Mouse (Mus musculus) spleen, postnatal 10 days (tissue): ENCODE results near the gene Ube3b.
A peak's percentile ranks its signal among the peaks of the same experiment; 100 is the strongest.

ENCODE experiments used
- DNase-seq, 2 experiments: peaks; one replicate each; pipeline ENCODE4 v3.0.0; 2021 to 2022; ENCODE audit warnings: low spot score in 2 of 2

Gene Ube3b

DNA sequence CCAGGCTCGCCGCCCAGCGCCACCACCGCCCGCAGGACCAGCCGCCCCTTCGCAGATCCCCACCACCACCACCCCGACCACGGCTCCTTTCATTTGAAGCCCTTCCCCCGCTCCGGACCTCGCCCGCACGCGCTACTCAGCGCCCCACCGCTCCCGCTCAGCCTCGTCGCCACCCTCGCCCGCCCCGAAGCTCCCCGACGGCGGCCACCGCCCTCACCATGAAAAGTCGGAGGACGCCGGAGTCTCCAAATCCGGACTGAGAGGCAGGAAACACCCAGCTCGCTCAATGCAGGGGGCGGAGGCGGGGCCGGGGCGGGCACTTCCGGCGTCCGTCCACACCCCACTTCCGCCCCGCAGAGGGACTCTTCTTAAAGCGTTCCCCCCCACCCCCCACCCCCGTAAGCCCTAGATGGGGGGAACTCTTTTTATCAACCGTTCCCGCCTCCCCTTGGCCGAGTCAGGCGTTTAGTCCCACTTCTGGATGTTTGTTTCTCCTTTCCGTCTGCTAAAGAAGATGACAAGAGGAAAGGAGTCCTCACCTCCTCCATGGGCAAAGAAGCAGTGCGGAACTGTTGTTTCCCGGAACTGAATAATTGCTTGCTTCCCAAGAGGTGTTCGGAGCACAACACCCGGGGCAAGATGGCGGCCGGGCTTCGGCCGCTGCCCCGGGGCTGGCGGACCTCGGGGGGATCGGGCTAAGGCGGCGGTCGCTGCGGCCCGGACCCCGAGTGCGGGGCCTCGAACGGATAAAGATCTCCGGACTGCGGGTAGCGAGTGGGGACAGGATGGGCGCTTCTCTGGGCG, at the start of gene Ube3b, which contains the start of gene Kctd10:
Ube3b (plus strand) TSS at position 399 of the 804 bp plus-strand sequence.
Kctd10 (minus strand) TSS at position 300 of the 804 bp plus-strand sequence.
- DNase-seq, result peak; percentile 81 to 88

GRCm38 (mm10) chr5:114342996-114343395, 37.4 kb upstream of the Ube3b start:
- no peak for DNase-seq

GRCm38 (mm10) chr5:114343612-114344011, 36.8 kb upstream of the Ube3b start:
- no peak for DNase-seq

- peak in 1 of 2 experiments; percentile 50 for DNase-seq
Measured at GRCm38 (mm10) chr5:114345538-114345937, 34.9 kb upstream of the Ube3b start.

DNA sequence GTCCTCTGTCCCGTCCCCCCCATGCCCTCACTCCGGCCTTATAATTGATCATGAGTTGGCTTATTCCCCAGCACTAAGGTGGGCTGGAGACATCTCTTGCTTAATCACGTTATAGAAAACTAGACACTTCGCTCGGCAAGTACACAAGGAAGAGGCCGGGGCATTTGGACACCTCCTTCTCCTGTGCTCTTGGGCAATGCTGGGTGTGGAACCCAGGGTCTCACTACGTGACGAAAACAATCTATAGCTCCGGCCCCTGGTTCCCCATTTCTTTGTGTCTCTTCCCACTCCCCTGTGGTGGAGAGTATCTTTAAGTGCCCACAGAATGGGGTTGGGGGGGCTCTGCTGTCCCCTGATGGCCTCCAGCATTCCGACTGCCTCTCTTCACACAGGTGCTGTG, 33.4 kb upstream of the Ube3b start:
- no peak for DNase-seq

DNA sequence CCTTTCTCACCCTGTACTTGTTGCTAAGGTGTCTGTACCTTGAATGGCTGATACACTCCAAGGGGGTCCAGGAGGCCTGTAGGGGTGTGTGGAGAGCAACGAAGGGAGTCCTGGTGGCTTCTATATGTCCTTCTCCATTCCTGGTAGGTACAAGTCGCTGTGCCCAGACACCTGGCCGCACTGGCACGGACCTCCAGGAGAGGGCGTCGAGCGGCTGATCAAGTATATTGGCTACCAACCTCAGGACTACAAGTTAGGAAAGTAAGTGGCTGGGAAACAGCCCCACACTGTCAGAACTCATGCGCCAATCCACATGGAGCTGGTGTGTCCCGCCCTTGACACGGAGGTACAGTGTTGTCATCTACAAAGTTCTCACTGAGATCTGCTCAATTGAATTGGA, 28.9 kb upstream of the Ube3b start:
- no peak for DNase-seq

DNA sequence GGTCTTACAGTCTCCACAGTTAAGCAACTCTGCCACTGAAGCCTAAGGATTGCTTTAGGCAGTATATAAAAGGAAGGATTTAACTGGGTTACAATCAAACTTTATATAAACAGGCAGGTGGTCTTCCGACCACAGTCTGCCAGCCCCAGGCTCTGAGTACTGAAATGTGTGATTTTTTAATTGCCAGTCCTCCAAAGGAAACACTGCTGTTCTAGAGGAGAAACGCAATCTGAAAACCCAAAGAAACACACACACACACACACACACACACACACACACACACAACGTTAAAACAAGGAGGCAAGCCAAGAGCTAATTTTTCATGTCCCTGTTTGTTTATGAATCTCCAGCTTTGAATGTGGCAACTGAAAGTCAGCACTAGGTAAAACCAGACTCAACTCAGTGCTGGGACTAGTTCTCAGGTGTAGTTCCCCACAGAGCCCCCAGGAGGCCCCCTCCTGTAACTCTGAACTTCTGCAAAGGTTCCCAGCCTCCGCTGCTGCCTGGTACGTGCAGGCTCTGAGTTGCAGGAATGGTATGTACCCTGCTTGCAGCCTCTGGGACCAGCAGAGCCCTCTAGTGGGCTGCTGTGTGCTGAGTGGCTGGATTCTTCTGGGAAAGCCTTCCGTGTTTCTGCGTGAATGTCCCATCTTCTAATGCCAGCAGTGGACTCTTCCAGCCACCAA, 24.0 kb upstream of the Ube3b start:
- peak in 1 of 2 experiments; percentile 79 for DNase-seq

DNA sequence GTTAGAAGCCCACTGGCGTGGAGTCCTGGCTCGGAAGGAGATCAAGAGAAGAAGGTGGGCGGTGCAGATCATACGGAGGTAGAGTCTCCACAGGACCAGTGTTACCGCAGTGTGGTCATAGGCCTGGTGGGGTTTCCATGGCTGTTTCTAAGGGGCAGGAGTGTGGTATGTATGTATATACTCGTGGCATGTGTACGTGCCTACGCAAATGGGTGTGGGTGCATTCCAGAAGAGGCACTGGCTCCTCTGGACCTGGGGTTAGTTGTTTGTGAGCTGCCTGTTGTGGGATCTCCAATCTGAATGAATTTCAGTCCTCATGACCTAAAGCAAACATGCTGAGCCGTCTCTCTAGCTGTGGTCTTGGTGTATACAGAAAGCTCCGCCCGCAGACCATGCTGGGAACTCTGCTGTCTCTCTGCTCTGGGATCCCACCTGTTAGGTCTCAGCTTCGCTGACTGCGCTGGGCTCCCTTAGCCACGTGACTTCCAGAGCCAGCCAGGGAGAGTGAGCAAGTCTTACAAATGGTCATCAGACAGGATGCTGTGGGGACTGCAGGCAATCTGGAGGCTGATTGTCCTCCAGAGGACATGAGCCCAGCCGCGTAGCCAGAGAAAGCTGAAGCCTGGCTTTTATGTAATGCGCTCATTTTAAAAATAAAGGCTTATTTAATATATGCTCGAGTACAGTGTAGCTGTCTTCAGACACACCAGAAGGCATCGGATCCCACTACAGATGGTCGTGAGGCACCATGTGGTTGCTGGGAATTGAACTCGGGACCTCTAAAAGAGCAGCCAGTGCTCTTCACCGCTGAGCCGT, 23.3 kb upstream of the Ube3b start:
- no peak for DNase-seq

GRCm38 (mm10) chr5:114358833-114359232, 21.6 kb upstream of the Ube3b start:
- DNase-seq, result no peak

DNA sequence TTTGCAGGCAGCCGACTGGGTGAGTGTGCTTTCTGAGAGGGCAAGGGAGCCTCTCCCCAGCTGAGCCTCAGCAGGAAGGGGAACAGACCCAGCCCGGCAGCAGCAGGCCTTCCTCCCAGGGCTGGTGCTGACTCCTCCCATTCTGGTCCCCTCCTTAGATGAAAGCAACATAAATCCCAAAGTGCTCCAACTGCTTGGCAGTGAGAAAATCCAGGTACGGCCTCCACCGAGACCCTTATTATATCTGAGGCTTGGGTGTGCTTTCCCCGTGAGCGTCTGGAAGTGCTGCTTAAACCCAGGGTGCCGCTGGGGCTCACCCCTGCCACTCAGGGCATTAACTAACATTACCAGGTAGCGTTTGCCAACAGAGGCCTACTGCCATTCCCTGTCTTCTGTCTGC, 20.8 kb upstream of the Ube3b start:
- DNase-seq, result no peak

DNA sequence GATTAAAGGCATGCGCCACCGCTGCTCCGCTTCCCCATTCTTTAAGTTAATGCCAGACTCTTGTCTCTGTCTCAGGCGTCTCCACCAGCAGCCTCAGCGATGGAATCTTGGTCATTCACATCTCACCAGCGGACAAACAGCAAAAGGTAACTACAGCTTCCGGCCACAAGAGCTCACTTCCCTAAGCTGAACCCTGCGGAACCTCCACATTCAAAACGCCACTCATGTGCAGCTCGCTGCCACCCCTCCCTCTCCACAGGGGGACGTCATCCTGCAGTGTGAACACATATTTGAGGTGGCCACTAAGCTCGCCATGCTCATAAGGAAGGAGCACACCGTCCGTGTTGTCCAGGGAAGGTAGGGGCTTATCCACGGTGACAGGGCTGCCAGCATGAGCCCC, 19.4 kb upstream of the Ube3b start:
- DNase-seq, result no peak

DNA sequence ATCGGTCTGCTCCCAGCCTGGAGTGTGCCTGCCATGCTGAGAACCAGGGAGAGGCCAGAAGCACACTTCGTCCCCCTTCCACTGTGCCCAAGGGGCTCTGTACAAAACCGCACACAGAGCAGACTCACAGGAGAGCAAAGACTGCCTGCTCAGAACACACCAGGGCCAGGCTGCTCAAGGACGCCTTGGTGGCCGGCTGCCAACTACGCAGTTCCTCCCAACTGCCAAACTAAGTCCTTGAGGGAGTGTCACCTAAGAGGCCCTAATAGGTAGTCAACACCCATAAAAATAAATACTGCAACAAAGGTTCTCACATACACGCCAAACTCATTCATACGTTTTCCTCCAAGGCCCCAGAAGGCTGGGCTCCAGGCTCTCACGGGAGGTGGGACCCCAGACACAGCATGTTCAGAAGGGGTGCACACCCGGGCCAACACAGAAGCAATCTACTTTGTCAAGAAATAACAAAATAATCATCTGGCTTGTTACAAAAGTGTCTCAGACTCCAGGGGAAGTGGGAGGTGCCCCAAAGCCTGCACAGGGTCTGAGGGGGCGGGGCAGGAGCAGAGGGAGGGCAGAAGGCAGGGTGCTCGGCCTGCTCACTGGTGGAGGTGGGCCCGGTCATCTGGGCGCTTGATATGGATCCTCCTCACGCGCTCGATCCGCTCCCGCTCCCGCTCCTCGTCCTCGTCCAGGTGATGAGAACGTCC, 15.2 kb upstream of the Ube3b start:
- DNase-seq, result peak in 1 of 2 experiments; percentile 67

DNA sequence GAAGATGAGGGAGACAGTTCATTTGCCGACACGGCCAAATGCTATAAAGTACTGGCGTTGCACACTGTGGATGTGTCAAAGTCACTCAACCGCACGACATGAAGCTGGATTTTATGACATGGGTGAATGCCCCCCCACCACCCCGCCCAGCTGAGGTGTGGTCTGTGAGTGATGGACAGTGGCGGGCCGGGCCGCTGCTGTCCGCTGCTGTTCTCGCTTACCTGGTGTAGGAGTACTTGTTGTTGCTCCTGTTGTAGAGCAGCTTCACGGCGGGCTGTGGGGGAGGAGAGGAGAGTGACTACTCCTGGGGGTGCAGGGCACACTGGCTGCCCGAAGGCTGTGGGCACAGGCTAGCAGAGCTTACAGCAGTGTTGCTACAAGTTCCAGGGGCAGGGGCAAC, 12.3 kb upstream of the Ube3b start:
- DNase-seq, result no peak

- no peak for DNase-seq
Measured at GRCm38 (mm10) chr5:114368803-114369496, 11.5 kb upstream of the Ube3b start.

- DNase-seq, result no peak
Measured at GRCm38 (mm10) chr5:114369921-114370320, 10.5 kb upstream of the Ube3b start.

- DNase-seq, result no peak
Measured at GRCm38 (mm10) chr5:114370371-114370776, 10.0 kb upstream of the Ube3b start.

GRCm38 (mm10) chr5:114371331-114371730, 9.1 kb upstream of the Ube3b start:
- no peak for DNase-seq

DNA sequence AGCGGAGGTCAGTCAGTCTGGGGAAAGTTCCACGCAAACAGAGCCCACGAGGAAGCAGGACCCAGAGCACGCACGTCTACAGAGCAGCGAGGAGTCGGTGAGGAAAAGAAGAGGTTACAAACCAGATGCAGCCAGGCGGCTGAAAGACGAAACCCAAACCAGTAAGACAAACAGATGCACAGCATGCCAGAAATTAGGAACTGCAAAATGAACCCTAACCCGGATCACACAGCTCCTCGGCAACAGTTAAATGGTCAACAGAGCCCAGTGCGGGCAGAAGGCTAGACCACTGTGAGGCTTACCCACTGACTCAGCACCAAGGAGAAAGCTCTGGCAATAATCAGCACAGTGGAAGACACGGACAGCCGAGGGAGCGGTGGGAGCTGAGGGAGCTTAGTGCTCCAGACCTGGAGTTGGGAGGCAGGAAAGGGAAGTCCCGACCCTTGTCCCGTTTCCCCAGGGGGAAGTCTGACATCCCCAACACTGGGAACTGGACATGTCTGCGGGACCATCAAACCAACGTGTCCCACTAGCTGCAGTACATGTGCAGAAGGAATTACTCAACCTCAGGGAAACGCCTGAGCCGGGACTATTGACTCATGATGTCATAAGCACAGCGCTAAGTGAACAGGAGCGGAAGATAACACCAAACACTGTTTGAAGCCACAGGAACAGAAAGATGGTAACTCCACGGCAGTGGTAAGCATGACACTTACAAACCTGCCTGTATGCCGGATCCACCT, 8.5 kb upstream of the Ube3b start:
- DNase-seq, result no peak

DNA sequence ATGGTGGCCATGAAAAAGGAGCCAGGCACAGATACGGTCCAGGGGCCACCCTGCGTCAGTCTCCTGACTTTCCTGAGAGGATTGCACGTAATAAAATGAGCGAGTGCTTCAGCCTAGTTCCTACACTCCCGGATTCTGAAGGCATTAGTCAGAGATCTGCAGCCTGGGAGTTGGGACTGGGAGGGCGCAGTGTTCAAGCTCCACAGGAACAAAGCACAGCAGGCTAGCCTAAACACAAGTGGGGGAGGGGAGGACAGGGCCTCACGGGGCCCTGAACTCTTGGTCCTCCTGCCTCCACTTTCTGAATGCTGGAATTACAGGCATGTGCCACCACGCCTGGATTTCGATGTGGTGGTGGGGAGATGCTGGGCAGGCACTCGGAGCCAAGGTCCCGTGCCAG, 7.8 kb upstream of the Ube3b start:
- no peak for DNase-seq

DNA sequence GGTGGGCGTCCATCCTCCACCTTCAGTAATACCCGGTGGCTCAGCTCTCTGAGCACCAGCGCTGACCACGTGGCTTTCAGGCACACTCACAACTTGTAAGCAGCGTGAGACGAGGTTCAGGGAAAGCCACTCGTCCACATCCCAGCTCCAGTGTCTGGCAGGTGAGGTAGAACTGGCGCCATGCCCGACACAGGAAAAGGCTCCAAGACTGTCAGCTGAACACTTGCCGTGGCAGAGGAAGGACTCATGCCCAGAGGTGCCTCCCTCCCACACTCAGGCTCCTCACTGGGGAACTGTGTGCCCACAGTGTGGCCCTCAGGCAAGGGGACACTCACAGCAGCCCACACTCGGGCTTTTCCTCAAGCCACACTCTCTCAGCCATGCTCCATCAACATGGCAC, 7.2 kb upstream of the Ube3b start:
- no peak for DNase-seq
